Mouse (Mus musculus) lung, embryonic 15.5 days (tissue): ENCODE data around the gene Sppl3. TPM values are rescaled to one million over a fixed set of nuclear protein-coding genes. Genes with fewer than 3 reads are reported as not detected.

ENCODE experiments used
- ATAC-seq: fragments of 200-750 bp; cut with Nextera tagmentation; 2 replicates; pipeline ENCODE4 v1.8.0; 2017; ENCODE audit warnings: moderate number of reproducible peaks, borderline replicate concordance; ENCODE audit not compliant: low FRiP score, low TSS enrichment; ENCODE audit errors: extremely low read depth
- H3K27ac ChIP-seq: fragments of 300-500 bp; sonication (generic); 2 replicates; pipeline ENCODE4 v1.5.1; 2015; ENCODE audit warnings: moderate library complexity, mild to moderate bottlenecking, inconsistent platforms
- H3K27me3 ChIP-seq: fragments of 300-500 bp; sonication (generic); 2 replicates; pipeline ENCODE4 v1.6.1; 2015; ENCODE audit warnings: inconsistent platforms
- H3K36me3 ChIP-seq: fragments of 300-500 bp; sonication (generic); 2 replicates; pipeline ENCODE4 v1.6.1; 2015; ENCODE audit warnings: inconsistent platforms
- H3K4me1 ChIP-seq: fragments of 300-500 bp; sonication (generic); 2 replicates; pipeline ENCODE4 v1.6.1; 2015; ENCODE audit warnings: inconsistent platforms
- H3K4me2 ChIP-seq: fragments of 300-500 bp; sonication (generic); 2 replicates; pipeline ENCODE4 v1.6.1; 2015; ENCODE audit warnings: inconsistent platforms, mild to moderate bottlenecking, moderate library complexity
- H3K4me3 ChIP-seq: fragments of 300-500 bp; sonication (generic); 2 replicates; pipeline ENCODE4 v1.5.1; 2015; ENCODE audit warnings: mild to moderate bottlenecking, inconsistent platforms
- H3K9ac ChIP-seq: fragments of 300-500 bp; sonication (generic); 2 replicates; pipeline ENCODE4 v1.6.1; 2015; ENCODE audit warnings: inconsistent platforms
- H3K9me3 ChIP-seq: fragments of 300-500 bp; sonication (generic); 2 replicates; pipeline ENCODE4 v1.6.1; 2016; ENCODE audit warnings: inconsistent platforms
- whole genome bisulfite sequencing: fragments of 180-500 bp; shearing (Covaris S2); methylation state at CpG from one replicate; pipeline ENCODE4 v1.1.7; 2015; 5-methylcytosine and 5-hydroxymethylcytosine counted together
- polyA plus RNA-seq: library from polyadenylated mRNA; unstranded; fragments of >200 nt; fragmentation: Nextera tagmentation; extraction: Ambion mirVana; gene quantifications from 2 replicates; pipeline ENCODE4 v1.2.1, GENCODE M21; 2015

Gene Sppl3
- 19.0 and 25.2 TPM in 2 replicates for polyA plus RNA-seq

GRCm38 (mm10) chr5:115010577-115011216 is at the start of gene Sppl3:
Gene Sppl3, plus strand, starts transcription at chr5:115011137.
- Histone ChIP-seq H3K4me1 (peaks cover 32% of the 10 kb centered on the region), H3K27ac (peak within 1 kb of the TSS; percentile 85), H3K9ac (peak within 1 kb of the TSS; percentile 96), H3K4me2 (peak within 1 kb of the TSS; percentile 89), H3K36me3 (no peaks in the 10 kb centered on the region), H3K9me3 (no peaks in the 10 kb centered on the region), H3K27me3 (no peaks in the 10 kb centered on the region), H3K4me3 (peak within 1 kb of the TSS; percentile 100)
- peak; percentile 92 for ATAC-seq
- WGBS: under 1% methylated on average over 46 of the region's 65 CpGs

DNA sequence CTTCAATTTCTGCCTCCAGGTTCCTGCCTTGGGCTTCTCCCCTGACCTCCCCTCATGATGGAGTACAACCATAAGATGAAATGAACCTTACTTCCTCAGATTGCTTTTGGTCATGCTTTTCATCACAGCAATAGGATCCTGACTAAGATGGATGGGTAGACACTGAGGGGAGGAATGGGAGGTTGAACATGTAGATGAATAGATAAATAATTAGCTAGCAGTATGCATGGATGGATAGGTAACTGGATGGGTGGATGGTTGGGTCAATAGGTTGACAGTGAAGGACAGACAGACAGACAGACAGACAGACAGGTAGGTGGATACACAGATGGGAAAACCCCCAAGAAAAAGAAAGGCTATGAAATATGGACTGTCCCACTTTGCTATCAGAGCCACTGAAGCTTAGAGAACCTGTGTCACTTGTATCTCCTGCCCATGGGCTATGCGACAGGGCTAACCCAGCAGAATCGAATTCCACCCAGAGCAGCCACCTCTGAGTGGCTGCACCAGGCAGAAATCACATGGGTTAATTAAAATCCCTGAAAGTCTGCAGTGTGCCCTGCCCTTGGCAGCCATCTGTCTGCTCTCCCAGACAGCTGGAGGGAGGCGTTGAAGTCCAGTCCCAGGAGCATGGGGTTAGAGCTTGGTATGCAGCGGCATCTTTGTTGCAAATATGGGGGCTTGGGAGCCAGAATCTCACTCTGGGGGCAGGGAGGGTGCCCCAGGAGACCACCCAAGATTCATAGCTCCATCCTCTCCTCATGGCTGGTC is 49.2 kb upstream of the Sppl3 start:
- no peak overlapping the region for H3K4me2 ChIP-seq
- H3K36me3 ChIP-seq: no peaks in the 10 kb centered on the region
- no peaks in the 10 kb centered on the region for H3K27me3 ChIP-seq
- no peak overlapping the region for H3K4me3 ChIP-seq
- H3K27ac ChIP-seq: no peak overlapping the region
- H3K9ac ChIP-seq: no peak overlapping the region
- ATAC-seq: no peak
- 25% methylated on average over 4 of the region's 4 CpGs for WGBS
- H3K9me3 ChIP-seq: no peaks in the 10 kb centered on the region
- H3K4me1 ChIP-seq: no peaks in the 10 kb centered on the region

- Histone ChIP-seq H3K27ac (no peak overlapping the region), H3K4me3 (no peak overlapping the region), H3K9me3 (no peaks in the 10 kb centered on the region), H3K4me2 (no peak overlapping the region), H3K4me1 (no peaks in the 10 kb centered on the region), H3K36me3 (no peaks in the 10 kb centered on the region), H3K9ac (no peak overlapping the region), H3K27me3 (0 out of 2 replicates have a peak, but pooled peaks cover 4% of the 10 kb centered on the region)
- ATAC-seq: no peak
- WGBS: 32% methylated on average over 7 of the region's 7 CpGs
Measured at GRCm38 (mm10) chr5:114964315-114964966, 46.5 kb upstream of the Sppl3 start.

- Histone ChIP-seq H3K27me3 (0 out of 2 replicates have a peak, but pooled peaks cover 4% of the 10 kb centered on the region), H3K9ac (no peak overlapping the region), H3K36me3 (no peaks in the 10 kb centered on the region), H3K9me3 (no peaks in the 10 kb centered on the region), H3K4me2 (no peak overlapping the region), H3K4me1 (no peaks in the 10 kb centered on the region), H3K27ac (no peak overlapping the region), H3K4me3 (no peak overlapping the region)
- ATAC-seq: no peak
- 36% methylated on average over 17 of the region's 17 CpGs for WGBS
Measured at GRCm38 (mm10) chr5:114964967-114965898, 45.7 kb upstream of the Sppl3 start.

DNA sequence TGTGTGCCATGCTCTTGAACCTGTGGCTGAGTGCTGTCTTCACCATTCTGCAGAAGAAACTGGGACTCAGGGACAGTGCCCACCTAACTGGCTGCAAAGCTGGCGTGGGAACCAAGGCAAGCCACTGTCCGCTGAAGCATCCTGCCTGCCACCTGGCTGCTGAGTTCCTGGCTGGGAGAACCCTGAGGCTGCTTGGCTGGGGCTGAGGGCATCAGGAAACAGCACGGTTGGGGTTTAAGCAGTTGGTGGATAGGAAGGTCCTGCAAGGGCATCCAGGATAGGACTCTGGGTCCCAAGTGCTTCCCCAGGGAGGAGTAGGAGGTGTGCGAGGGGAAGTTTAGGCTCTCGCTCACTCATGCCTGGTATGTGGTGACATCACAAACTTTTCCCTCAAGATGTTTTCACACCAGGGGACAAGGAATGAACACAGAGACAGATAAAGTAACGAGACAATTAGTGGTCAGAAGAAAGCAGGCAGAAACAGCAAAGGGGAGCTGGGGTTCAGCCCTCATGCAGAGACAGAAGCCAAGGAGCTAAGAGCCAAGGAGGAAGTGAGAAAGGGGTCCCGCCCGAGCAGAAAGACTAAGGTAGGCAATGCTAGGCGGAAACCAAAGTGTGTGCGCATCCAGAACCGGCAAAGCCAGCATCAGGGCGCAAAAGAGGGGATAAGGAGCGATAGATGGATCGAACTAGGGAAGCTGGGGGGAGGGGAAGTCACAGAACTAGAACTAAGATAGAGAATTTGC is 43.2 kb upstream of the Sppl3 start:
- H3K9me3 ChIP-seq: no peaks in the 10 kb centered on the region
- ATAC-seq: no peak
- no peak overlapping the region for H3K9ac ChIP-seq
- no peaks in the 10 kb centered on the region for H3K36me3 ChIP-seq
- H3K27ac ChIP-seq: no peak overlapping the region
- H3K27me3 ChIP-seq: 0 out of 2 replicates have a peak, but pooled peaks cover 4% of the 10 kb centered on the region
- H3K4me3 ChIP-seq: no peak overlapping the region
- H3K4me2 ChIP-seq: no peak overlapping the region
- WGBS: 26% methylated on average over 14 of the region's 14 CpGs
- H3K4me1 ChIP-seq: 0 out of 2 replicates have a peak, but pooled peaks cover 3% of the 10 kb centered on the region

DNA sequence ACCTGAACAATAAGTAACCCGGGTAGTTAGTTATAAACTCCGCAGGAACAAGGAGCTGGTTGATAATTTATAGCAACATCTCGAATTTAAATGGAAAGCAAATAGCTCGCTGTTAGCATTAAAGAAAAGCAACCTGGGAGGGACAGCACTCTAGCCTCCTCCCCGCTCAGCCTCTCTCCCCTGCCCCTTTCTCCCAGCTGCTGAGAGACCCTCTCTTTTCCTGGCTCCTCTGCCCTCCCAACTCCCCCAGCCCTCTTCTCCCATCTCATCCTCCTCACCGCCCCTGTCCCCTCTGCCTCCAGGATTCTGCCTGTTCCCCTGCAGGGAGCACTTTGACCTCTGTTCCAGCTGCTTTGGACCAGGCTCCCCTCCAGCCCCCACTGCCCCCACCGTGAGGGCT is 42.3 kb upstream of the Sppl3 start:
- Histone ChIP-seq H3K4me2 (no peak overlapping the region; the same call in 1 of the 2 replicates), H3K9me3 (no peaks in the 10 kb centered on the region), H3K27me3 (0 out of 2 replicates have a peak, but pooled peaks cover 4% of the 10 kb centered on the region), H3K27ac (no peak overlapping the region), H3K4me1 (0 out of 2 replicates have a peak, but pooled peaks cover 3% of the 10 kb centered on the region), H3K9ac (no peak overlapping the region), H3K4me3 (no peak overlapping the region), H3K36me3 (no peaks in the 10 kb centered on the region)
- 18% methylated on average over 7 of the region's 7 CpGs for WGBS
- ATAC-seq: no peak

- Histone ChIP-seq H3K4me1 (0 out of 2 replicates have a peak, but pooled peaks cover 3% of the 10 kb centered on the region), H3K36me3 (no peaks in the 10 kb centered on the region), H3K4me2 (no peak overlapping the region; the same call in 1 of the 2 replicates), H3K9me3 (no peaks in the 10 kb centered on the region), H3K4me3 (no peak overlapping the region), H3K9ac (no peak overlapping the region), H3K27ac (no peak overlapping the region), H3K27me3 (0 out of 2 replicates have a peak, but pooled peaks cover 4% of the 10 kb centered on the region)
- ATAC-seq: no peak
- WGBS: 9% methylated on average over 4 of the region's 4 CpGs
Measured at GRCm38 (mm10) chr5:114969064-114969463, 41.9 kb upstream of the Sppl3 start.

GRCm38 (mm10) chr5:114969609-114970215 is 41.2 kb upstream of the Sppl3 start:
- no peak for ATAC-seq
- 0 out of 2 replicates have a peak, but pooled peaks cover 3% of the 10 kb centered on the region for H3K4me1 ChIP-seq
- H3K27me3 ChIP-seq: 0 out of 2 replicates have a peak, but pooled peaks cover 4% of the 10 kb centered on the region
- no peaks in the 10 kb centered on the region for H3K36me3 ChIP-seq
- H3K9ac ChIP-seq: no peak overlapping the region
- H3K4me3 ChIP-seq: no peak overlapping the region
- no peaks in the 10 kb centered on the region for H3K9me3 ChIP-seq
- no peak overlapping the region for H3K4me2 ChIP-seq
- no peak overlapping the region for H3K27ac ChIP-seq
- whole genome bisulfite sequencing: 51% methylated on average over 13 of the region's 13 CpGs

- H3K9ac ChIP-seq: no peak within 1 kb of the TSS
- H3K4me1 ChIP-seq: 0 out of 2 replicates have a peak, but pooled peaks cover 3% of the 10 kb centered on the region
- H3K36me3 ChIP-seq: no peaks in the 10 kb centered on the region
- no peak within 1 kb of the TSS for H3K4me2 ChIP-seq
- no peak for ATAC-seq
- H3K27me3 ChIP-seq: 0 out of 2 replicates have a peak, but pooled peaks cover 4% of the 10 kb centered on the region
- 50% methylated on average over 17 of the region's 17 CpGs for WGBS
- no peaks in the 10 kb centered on the region for H3K9me3 ChIP-seq
- no peak within 1 kb of the TSS for H3K27ac ChIP-seq
- no peak within 1 kb of the TSS for H3K4me3 ChIP-seq
Measured at GRCm38 (mm10) chr5:114970824-114971227, 40.1 kb upstream of the Sppl3 start, which contains the start of gene Hnf1a. Gene Hnf1a, minus strand, starts transcription at chr5:114971094.

GRCm38 (mm10) chr5:114972201-114972600 is 38.7 kb upstream of the Sppl3 start:
- no peak for ATAC-seq
- no peak overlapping the region for H3K27ac ChIP-seq
- no peak overlapping the region for H3K4me3 ChIP-seq
- no peak overlapping the region for H3K9ac ChIP-seq
- H3K4me2 ChIP-seq: no peak overlapping the region
- H3K27me3 ChIP-seq: 0 out of 2 replicates have a peak, but pooled peaks cover 4% of the 10 kb centered on the region
- H3K9me3 ChIP-seq: no peaks in the 10 kb centered on the region
- H3K36me3 ChIP-seq: no peaks in the 10 kb centered on the region
- WGBS: 75% methylated on average over 9 of the region's 9 CpGs
- H3K4me1 ChIP-seq: 0 out of 2 replicates have a peak, but pooled peaks cover 3% of the 10 kb centered on the region
